Mouse (Mus musculus): ENCODE results near the gene Stn1.

Stn1 gene

DNA sequence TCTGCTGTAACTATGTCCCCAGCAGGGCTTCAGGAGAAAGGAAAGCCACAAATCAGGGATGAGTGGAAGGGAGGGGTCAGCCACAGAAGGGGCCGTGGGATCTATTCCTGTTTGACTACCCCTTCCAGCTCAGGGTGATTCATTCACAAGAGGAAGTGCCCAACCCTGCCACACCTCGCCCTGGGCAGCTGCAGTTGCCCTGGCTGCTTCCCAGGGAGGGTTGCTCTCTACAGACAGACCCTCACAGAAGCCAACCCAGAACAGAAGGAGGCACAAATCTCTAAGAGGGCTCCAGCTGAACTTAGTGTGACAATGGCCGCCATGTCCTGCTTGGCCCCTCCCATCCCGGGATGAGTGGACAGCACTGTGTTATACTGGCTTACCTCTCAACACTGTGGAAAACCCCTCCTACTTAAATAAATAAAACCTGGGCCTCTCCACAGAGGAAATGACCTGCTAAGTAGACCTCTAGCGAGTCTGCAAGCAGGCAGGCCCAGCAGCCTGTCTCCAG, 28.5 kb downstream of the Stn1 start:
- DNase-seq (ENCODE audit: low read depth) = peak; percentile 83

DNA sequence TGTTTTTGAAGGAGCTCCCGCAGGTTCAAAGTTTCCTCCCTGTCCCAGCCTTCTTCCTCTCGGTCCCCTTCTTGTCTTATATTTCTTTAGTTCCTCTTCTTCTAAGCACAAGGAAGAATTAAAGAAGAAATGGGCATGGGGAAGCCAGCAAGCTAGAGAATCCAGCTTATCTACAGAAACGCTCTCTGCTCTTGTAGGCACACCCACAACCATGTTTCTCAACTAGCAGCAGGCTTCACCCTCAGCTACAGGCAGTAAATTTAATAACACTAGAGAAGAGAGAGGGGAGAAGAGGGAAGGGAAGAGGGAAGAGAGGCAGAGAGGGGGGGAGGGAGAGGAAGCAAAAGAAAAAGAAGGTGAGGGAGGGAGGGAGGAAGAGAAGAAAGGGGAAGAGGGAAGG, 29.1 kb downstream of the Stn1 start:
- peak; percentile 58 for DNase-seq (ENCODE audit: low read depth)

DNA sequence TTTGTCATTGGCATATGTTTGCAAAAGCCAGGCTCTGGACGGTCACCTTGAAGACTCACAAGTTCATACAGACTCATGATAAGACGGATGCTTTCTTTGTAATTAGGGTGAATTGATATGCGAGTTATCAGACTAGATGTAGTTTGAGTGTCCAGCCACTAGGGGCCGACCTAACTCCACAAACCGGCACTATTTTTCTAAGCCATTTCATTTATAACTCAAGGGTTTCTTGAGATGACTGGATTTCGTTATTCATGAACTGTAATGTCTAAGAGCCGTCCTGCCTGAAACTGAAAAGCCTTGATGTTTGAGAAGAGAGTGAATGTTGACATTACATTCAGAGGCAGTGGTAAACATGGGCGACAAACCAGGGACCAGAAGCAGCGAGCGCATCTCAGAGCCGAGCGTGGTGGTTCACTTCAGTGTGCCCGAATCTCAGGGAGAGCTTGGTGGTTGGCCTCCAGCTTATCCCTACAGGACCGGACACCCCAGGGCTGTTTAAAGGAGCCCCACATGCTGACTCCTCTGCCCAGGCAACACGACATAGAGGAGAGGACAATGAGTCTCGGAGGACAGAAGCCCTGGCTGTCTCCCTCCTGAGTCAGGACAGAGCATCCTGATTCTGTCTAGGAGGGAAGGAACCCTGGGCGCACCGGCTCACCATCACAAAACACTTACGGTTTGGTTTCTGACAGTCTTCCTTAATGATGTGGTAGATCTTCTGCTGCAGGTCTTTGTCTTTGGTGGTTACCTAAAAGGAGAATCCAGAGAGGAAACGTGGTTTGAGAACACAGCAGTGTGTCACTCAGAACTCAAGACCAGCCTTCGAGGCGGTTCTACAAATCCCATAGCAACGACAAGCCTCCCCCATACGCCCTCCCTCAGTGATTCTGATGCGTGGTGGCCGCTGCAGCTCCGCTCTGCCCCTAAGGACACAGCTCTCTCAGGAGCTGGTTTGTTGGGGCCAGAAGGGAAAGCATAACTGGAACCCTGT, 29.9 kb downstream of the Stn1 start:
- peak; percentile 82 for DNase-seq (ENCODE audit: low read depth)

DNA sequence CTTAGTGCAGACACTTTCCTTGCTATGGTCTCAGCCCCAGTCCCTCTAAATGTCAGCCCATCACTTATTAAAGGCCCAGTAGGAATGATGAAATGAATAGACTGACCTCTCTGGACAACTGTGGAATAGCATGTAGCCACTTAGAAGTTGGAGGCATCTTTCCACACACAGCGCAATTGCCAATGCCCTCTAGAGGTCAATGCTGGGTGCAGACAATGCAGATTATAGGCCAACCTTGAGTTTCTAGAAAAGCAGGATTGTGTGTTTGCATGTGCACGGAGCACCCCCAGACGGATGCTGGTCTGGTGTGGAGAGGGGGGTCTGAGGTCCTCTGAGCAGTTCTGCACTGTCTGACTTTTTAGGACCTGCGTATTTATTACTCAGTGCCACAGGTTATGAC, 33.7 kb downstream of the Stn1 start:
- peak; percentile 83 for DNase-seq (ENCODE audit: low read depth)

DNA sequence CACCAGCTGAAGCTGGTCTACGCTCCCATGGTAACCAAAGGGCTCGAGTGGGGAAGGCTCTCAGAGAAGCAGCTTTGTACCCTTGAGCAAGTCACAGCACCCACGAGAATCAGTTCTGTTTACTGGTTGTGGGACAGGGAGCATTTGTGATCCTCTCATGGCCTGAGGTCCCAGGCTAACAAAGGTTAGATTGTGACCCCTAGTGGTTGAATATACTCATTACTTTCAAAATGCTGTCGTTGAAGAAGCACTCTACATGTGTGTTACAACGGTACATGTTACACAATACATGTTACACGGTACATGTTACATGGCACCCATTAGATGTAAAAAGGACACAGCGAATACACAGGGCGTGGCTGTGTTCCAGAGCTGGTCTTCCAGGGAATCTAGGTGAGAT, 34.7 kb downstream of the Stn1 start:
- DNase-seq (ENCODE audit: low read depth) = peak; percentile 71

DNA sequence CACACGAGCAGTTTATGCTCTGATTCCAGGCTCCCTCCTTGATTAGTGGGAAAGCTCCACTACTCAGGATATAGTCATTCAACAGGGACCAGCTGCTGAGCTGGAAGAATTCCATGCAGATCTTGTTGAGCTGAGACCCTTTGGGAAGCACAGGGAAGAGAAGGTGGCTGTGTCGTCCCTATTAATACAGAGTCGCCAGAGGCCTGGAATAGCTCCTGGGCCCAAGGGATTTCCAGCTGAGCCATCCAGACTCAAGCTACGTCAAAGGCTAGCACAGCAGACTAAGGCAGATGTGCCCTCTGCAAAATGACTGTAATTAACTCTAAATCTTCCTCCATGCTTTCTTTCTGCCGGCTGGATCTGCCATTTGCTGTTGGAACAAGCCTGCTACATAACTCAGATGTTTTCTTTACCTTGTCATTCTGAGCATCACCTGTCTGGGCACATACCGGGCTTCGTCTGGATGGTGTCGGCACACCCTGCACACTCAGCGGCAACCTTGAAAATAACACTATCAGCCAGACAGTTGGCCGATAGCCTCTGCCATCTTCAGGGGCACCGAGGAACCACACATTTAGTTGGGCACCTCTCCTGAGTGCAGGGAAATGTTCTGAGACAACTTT, 36.8 kb downstream of the Stn1 start:
- DNase-seq (ENCODE audit: low read depth) = no peak

DNA sequence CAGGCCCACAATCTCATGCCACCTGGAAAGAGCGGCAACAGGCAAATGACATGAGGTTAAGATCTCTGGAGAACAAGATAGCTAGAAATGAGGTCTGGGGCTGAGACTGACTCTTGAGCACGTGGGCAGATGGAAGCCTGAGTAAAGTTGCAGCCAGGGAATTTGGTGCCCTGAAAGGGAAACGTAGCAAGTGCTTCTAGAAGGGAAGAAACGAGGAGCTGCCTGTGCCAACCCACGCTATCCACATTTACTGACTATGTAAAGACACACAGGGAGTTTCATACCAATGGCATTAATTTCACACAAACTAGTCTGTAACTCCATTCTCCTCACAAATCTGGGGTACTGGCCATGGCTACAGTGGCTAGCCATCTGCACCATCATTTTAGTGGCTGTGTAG, 37.5 kb downstream of the Stn1 start:
- DNase-seq (ENCODE audit: low read depth) = no peak

DNA sequence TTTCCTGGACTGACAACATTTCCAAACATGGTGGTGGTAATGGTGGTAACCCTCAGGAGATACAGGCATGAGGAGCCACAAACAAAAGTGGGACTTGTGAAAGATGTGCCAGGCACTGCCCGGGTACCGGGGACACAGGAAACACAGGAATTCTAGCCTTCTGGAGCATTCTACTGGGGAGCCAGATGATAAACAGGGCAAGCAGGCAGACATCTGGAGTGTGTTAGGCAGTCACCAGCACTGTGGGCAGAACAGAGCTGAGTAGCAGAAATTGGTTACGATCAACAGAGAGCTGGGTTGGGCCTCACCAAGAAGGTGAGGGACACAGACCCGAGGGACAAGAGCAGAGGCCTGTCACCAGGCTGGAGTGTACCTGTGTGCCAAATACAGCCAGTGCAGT, 38.4 kb downstream of the Stn1 start:
- no peak for DNase-seq (ENCODE audit: low read depth)

DNA sequence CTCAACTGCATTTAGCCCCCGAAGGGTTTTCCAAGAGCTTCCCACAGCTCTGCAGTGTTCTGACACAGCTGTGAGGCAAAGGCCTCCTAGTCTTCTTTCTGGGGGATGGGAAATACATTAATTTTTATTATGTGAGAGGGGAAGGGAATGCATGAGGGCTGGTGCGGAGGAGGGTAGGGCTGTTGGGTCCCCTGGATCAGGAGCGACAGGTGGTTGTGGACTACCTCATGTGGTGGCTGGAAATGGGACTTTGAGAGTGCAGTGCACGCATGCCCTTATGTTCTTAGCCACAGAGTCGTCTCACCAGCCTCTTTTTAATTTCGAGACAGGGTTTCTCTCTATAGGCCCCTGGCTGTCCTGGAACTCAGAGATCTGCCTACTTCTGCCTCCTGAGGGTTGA, 39.6 kb downstream of the Stn1 start:
- DNase-seq (ENCODE audit: low read depth) = no peak

DNA sequence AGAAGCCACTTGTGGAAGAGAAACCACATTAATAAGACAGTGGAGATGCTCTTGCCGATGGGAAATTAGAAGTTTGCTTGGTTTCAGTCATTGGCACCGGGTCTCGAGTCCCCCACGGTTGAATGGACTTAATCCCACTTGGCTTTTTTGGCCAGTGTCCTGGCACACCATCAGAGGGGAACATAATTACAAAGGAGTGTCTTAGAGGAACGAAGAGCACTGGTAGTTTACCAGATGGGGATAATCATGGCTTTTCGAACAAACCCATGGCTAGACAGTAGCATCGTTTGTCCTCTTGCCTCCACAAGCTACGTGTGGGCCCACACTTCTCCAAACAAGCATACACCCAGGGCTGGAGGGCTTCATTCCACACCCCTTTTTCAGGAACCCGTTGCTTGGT, 40.0 kb downstream of the Stn1 start:
- DNase-seq (ENCODE audit: low read depth) = no peak

DNA sequence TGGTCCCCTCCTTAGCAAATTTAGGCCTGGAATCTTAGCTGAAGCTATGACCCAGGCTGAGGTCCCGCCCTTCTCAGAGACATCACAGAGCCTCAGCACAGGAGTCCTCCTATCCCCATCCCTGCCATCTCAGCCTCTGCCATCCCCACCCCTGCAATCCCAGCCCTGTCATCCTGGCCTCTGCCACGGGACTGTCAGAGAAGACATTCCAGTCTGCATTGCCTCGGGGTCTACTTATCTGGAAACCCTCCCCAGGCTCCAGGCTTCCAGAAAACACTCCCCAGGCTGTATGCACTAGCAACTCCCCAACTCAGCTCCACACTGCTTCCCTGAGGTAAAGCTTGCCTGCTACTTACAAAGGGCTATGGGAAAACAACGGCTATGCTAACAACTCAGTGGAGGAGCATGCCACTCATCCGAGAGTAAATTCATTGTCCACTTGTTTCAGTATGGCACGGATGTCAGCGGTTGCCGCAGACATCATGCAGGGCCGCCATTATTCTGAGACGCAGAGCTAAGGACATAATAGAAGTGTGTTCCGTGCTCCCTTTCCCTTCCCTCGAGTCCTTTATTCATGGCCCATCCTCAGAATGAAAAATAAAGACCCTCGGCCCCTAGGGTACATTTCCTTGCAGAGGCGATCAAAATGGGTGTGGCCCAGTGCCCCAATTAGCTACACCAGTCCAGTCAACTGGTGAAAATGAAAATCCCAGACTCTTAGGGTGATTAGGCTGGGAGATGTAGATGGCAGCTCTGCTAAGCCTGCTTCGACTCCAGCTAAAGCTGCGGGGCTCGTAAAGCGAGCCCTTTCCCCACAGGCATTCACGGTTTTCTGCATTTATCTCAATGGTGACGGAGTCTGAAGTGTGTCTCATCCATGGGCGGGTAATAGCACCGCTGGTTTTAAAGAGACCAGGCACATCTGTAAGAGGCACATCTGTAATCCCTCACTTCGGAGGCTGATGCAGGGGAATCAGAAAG, 44.0 kb downstream of the Stn1 start:
- no peak for DNase-seq (ENCODE audit: low read depth)

DNA sequence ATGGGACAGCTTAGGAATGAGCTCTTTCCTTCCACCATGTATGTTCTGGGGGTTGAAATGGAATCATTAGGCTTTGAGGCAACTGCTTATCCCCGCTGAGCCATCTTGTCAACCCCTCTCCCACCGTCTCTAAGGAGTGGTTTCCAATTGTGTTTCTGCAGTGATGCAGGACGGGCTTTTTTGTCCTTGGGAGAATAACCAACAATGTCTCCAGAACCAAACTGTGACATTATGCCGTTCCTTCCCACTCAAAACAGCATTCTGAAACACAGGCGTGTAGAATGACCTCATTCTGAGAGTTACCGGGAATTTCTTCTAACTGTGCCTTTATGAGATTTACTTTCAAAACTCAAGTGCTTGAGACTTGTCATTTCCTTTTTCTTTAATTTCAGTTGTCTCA, 44.9 kb downstream of the Stn1 start:
- DNase-seq (ENCODE audit: low read depth) = no peak

DNA sequence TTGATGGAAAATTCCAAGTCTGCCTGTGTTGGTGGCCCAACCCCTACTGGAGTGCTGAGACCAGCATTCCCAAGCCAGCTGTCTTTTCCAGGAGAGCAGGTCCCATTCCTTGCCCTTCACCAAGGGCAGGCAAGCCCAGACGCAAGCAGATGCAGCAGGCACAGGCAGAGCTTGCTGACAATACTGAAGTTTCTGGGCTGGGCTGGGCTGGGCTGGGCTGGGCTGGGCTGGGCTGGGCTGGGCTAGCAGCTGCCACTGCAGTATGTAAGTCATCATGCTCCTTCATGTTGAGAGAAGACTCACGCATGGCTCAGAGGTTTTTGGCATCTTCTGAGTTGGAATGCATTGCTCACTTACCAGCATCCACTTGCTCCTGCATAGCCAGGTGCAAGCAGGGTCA, 45.5 kb downstream of the Stn1 start:
- DNase-seq (ENCODE audit: low read depth) = no peak

DNA sequence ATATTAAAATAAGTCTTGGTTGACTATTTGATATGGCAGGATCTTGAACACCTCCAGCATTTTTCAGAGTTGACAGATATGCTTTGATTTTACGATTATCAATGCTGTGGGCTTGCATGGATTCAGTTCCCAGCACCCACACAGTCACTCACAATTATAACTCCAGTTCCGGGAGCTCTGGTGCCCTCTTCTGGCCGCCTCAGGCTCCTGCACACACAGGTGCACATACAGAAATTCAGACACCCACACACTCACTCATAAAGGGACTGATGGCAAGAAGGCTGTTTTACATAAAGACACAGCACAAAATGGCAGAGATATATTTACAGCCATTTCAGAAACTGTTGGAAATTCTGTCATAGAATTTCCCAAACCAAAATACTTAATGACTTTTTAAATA, 48.1 kb downstream of the Stn1 start:
- DNase-seq (ENCODE audit: low read depth) = no peak

DNA sequence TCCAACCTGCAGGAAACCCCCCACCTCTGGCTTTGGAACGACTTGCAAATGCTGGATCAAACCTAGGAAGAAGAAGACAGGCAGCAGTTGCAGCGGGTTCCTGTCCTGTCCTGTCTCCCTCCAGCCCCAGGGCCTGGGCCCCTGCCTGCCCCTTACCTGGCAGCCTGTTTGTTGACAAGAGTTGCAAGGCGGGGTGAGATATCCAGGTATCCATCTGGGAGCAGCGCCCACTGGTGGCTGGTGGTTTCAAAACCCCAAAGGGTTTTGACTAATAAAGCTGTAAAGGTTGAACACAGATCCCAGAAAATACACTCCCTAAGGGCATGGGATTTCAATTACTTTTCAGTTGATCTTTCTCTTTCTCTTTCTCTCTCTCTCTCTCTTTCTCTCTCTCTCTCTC, 49.1 kb downstream of the Stn1 start:
- DNase-seq (ENCODE audit: low read depth) = peak; percentile 35

DNA sequence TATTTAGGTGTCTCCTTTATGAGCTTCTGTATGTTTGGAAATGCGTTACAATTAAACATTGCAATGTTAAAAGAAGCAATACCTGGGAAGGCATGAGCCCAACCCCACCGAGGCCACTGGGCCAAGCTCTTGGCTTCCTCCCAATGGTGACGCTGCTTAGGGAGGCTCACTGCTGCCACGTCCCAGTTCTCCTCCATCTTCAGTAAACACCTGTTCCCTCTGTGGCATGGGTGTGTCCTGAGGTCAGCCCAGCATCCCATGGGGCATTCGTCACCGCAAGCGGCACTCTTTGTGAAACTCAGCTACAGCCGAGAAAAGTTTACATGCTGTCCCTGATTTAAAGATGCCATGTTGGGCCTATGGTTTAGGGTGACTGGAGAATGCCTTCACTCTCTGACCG, 49.7 kb downstream of the Stn1 start:
- no peak for DNase-seq (ENCODE audit: low read depth)

DNA sequence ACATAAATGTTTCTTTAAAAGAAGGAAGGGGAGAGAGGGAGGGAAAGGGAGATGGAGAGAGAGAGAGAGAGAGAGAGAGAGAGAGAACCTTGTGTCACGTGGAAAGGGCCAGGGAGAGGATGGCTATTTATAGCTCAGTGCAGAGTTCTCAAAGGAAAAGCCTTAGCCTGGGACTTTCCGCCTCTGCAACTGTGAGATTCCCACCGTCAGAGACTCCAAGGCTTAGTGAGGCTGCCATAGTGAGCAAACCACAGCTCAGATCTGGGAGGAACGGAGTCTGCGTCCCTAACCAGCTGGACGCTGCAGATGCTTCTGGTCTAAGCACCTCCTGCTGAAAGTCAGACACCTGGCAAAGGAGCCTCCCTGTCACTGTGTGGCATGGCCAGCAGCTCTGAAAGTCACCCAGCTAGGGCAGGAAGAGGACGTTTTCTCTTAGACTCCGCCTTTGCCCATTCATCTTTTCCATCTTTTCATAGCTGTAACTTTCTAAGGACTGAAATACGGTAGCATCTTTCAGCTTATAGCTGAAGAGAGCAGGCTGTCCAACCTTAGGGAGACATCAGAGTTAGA, 51.2 kb downstream of the Stn1 start:
- DNase-seq (ENCODE audit: low read depth) = no peak

DNA sequence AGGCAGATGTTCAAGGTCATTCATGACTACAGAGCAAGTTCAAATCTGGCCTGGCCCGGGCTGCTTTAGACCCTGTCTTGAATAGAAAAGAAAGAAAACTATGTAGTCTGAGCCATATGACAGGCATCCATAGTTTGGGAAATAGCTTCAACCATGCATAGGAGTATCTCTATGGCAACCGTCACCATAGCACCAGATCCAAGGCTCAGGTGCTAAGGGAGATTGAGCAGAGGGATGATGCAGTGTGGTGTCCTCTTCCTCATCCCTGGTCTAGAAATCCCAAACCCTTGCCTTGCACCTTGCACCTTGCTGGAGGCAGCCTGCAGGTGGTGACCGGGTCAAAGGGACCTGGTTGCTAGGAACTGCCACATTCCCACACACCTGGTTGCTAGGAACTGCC, 53.2 kb downstream of the Stn1 start:
- DNase-seq (ENCODE audit: low read depth) = no peak

DNA sequence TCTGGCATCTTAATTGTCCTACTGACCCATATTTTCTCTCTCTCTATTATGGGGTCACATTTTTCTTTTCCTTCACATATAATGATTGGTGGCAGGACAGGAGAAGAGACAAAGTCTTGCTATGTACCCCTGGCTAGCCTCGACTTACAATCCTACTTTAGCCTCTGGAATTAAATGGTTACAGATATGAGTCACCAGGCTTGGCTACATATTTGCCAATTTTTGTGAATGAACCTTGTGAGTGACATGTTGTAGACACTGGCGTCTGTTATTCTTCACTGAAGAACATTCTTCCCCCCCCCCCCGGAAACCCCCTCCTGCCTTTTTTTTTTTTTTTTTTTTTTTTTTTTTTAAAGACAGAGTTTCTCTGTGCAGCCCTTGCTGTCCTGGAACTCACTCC, 54.0 kb downstream of the Stn1 start:
- no peak for DNase-seq (ENCODE audit: low read depth)

DNA sequence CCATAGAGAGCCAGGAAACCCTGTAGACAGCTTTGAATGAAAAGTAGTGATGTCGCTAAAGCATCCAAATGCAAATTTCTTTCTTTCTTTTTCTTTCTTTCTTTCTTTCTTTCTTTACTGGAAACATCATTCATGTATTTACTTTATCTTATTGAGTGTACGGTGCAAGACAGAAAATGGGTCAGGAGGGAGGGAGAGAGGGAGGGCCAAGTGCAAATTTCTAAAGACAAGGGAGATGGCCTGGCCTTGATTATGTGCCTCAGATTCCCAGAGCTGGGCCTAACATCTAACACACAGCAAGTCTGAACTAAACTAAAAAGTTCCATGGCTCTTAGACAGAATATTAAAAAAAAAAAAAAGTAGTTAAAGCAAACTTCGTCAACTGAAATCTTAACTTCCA, 63.9 kb downstream of the Stn1 start:
- no peak for DNase-seq (ENCODE audit: low read depth)

DNA sequence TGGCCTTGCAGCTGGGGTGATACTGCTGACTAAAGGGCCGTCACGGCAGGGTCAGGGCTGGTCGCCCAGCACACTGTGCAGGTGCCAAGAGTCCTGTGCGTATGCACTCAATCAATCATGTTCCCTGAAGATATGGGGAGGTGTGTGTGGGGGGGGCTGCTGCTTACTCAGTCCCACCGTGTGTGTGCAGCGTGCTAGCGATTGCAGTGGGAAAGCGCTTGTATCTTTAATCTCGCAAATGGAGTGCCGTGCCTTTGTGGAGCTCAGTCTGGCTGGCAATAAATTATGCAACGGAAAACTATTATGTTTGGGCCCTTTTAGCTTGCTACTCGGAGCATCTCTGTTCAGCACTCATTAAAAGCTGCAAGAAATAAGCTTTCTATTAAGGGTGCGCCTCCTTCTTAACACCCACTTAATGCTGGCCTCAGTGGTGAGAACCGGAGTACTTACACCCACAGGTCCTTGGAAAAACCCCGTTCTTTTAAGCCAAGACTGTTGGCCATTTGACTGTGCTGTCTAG, 64.4 kb downstream of the Stn1 start:
- DNase-seq (ENCODE audit: low read depth) = no peak

DNA sequence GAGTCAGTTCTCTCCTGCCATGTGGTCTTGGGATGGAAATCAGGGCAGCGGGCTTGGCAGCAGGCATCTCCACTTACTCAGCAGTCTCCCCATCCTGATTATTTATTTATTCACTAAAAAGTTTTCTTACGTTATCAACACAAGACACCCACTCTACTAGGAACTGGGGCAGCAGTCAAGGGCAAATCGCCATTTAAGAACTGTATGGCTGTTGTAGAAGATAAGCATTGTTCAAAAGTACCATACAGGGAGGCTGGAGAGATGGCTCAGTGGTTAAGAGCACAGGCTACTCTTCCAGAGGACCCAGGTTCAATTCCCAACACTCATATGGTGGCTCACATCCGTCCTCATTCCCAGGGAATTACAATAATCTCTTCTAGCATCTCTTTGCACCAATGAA, 65.5 kb downstream of the Stn1 start:
- no peak for DNase-seq (ENCODE audit: low read depth)

All from 416B (cell line).